Mouse (Mus musculus): Measurements from ENCODE around the gene Enpp4.

DNA sequence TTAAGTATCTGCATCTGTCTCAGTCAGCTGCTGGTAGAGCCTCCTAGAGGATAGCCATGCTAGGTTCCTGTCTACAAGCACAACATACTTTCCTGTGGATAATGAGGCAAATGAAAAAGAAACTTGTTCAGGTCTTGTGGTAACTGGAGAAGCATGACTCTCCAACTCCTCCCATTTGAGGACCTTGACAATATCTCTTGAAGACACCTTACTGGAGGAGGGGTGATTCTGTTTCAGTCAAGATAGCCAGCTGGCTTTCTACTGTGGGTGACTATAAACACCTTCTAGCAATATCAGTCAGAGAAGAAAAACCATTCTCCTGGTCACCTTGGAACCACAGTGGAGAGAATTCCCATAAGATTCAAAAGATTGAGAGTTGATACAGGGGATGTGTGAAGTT lies 47.5 kb downstream of the Enpp4 start:
- TF ChIP-seq CTCF (IDR thresholded peaks at IDR 0.05; ENCODE audit: control insufficient read depth, insufficient read depth, low read length) (no peak), POLR2A (IDR thresholded peaks at IDR 0.05; ENCODE audit: borderline replicate concordance, control insufficient read depth, low read depth, low read length) (no peak)

Data from bone marrow, adult 2 months (tissue).